Mouse (Mus musculus): ENCODE measurements around the gene Rad51. TPM values are rescaled to one million over a fixed set of nuclear protein-coding genes. Genes with fewer than 3 reads are reported as not detected.

Rad51 gene
- polyA plus RNA-seq, 1 experiment from 2014 or later: 38.4 TPM

GRCm38 (mm10) chr2:119147160-119147678 lies 34.6 kb downstream of the Rad51 start:
- Histone ChIP-seq H3K4me1 (replicated peaks) (peaks cover 16% of the 10 kb centered on the region), H3K27ac (no peak overlapping the region), H3K4me2 (no peak overlapping the region), H3K4me3 (replicated peaks) (no peak overlapping the region), H3K9ac (no peak overlapping the region), H3K27me3 (no peaks in the 10 kb centered on the region), H3K9me3 (replicated peaks) (no peaks in the 10 kb centered on the region), H3K36me3 (peaks cover 99% of the 10 kb centered on the region)
- WGBS (ENCODE audit: insufficient replicate concordance): 88% methylated on average over 22 of the region's 22 CpGs
- no peak for DNase-seq
- ATAC-seq (ENCODE audit: low read depth): no peak

GRCm38 (mm10) chr2:119147775-119148174 lies 35.2 kb downstream of the Rad51 start:
- Histone ChIP-seq H3K4me2 (no peak overlapping the region), H3K27ac (no peak overlapping the region), H3K9me3 (replicated peaks) (no peaks in the 10 kb centered on the region), H3K9ac (no peak overlapping the region), H3K36me3 (peaks cover 99% of the 10 kb centered on the region), H3K4me3 (replicated peaks) (no peak overlapping the region), H3K27me3 (no peaks in the 10 kb centered on the region), H3K4me1 (replicated peaks) (peaks cover 22% of the 10 kb centered on the region)
- WGBS (ENCODE audit: insufficient replicate concordance): 92% methylated on average over 8 of the region's 8 CpGs
- no peak for ATAC-seq (ENCODE audit: low read depth)
- DNase-seq: no peak

- H3K4me2 ChIP-seq: no peak overlapping the region
- H3K4me3 ChIP-seq (replicated peaks): no peak overlapping the region
- H3K36me3 ChIP-seq: peaks cover 73% of the 10 kb centered on the region
- peak overlapping the region; percentile 60 for H3K27ac ChIP-seq
- ATAC-seq (ENCODE audit: low read depth): no peak
- no peak overlapping the region for H3K9ac ChIP-seq
- WGBS (ENCODE audit: insufficient replicate concordance): 51% methylated on average over 6 of the region's 6 CpGs
- no peaks in the 10 kb centered on the region for H3K27me3 ChIP-seq
- DNase-seq: no peak
- no peaks in the 10 kb centered on the region for H3K9me3 ChIP-seq (replicated peaks)
- H3K4me1 ChIP-seq (replicated peaks): peaks cover 51% of the 10 kb centered on the region
These were observed 39.7 kb downstream of the Rad51 start for GRCm38 (mm10) chr2:119152255-119152654.

GRCm38 (mm10) chr2:119154683-119155082 lies 42.1 kb downstream of the Rad51 start:
- Histone ChIP-seq H3K4me2 (peak overlapping the region; percentile 88), H3K27me3 (no peaks in the 10 kb centered on the region), H3K36me3 (peaks cover 49% of the 10 kb centered on the region), H3K27ac (peak overlapping the region; percentile 98), H3K9ac (peak overlapping the region; percentile 97), H3K4me3 (replicated peaks) (peak overlapping the region; percentile 100), H3K9me3 (replicated peaks) (no peaks in the 10 kb centered on the region), H3K4me1 (replicated peaks) (peaks cover 52% of the 10 kb centered on the region)
- ATAC-seq (ENCODE audit: low read depth) (peak; percentile 39), DNase-seq (no peak)
- WGBS (ENCODE audit: insufficient replicate concordance): 39% methylated on average over 2 of the region's 2 CpGs

- ATAC-seq (ENCODE audit: low read depth) (peak; percentile 87), DNase-seq (peak; percentile 86)
- H3K4me1 ChIP-seq (replicated peaks): peaks cover 52% of the 10 kb centered on the region
- WGBS (ENCODE audit: insufficient replicate concordance): 16% methylated on average over 9 of the region's 9 CpGs
- H3K9me3 ChIP-seq (replicated peaks): no peaks in the 10 kb centered on the region
- H3K4me3 ChIP-seq (replicated peaks): peak overlapping the region; percentile 100
- peak overlapping the region; percentile 98 for H3K27ac ChIP-seq
- H3K36me3 ChIP-seq: peaks cover 42% of the 10 kb centered on the region
- H3K27me3 ChIP-seq: no peaks in the 10 kb centered on the region
- H3K4me2 ChIP-seq: peak overlapping the region; percentile 88
- peak overlapping the region; percentile 97 for H3K9ac ChIP-seq
These were observed 42.8 kb downstream of the Rad51 start for GRCm38 (mm10) chr2:119155388-119155787.

- 2% methylated on average over 34 of the region's 34 CpGs for WGBS (ENCODE audit: insufficient replicate concordance)
- 0 out of 2 replicates have a peak, but pooled peaks cover under 1% of the 10 kb centered on the region for H3K27me3 ChIP-seq
- peak overlapping the region; percentile 98 for H3K27ac ChIP-seq
- H3K4me3 ChIP-seq (replicated peaks): peak overlapping the region; percentile 100
- DNase-seq (no peak), ATAC-seq (ENCODE audit: low read depth) (peak; percentile 43)
- H3K9me3 ChIP-seq (replicated peaks): no peaks in the 10 kb centered on the region
- peaks cover 52% of the 10 kb centered on the region for H3K4me1 ChIP-seq (replicated peaks)
- peak overlapping the region; percentile 97 for H3K9ac ChIP-seq
- H3K4me2 ChIP-seq: peak overlapping the region; percentile 88
- peaks cover 34% of the 10 kb centered on the region for H3K36me3 ChIP-seq
These were observed 43.6 kb downstream of the Rad51 start for GRCm38 (mm10) chr2:119156081-119156680.

- Histone ChIP-seq H3K27ac (peak within 1 kb of the TSS; percentile 98), H3K4me2 (peak within 1 kb of the TSS; percentile 88), H3K9me3 (replicated peaks) (no peaks in the 10 kb centered on the region), H3K4me1 (replicated peaks) (peaks cover 45% of the 10 kb centered on the region), H3K9ac (peak within 1 kb of the TSS; percentile 97), H3K36me3 (peaks cover 27% of the 10 kb centered on the region), H3K27me3 (0 out of 2 replicates have a peak, but pooled peaks cover 3% of the 10 kb centered on the region), H3K4me3 (replicated peaks) (peak within 1 kb of the TSS; percentile 100)
- ATAC-seq (ENCODE audit: low read depth): peak; percentile 70
- peak; percentile 93 for DNase-seq
- 1% methylated on average over 57 of the region's 57 CpGs for WGBS (ENCODE audit: insufficient replicate concordance)
These were observed 44.3 kb downstream of the Rad51 start, which contains the start of gene Rmdn3 for GRCm38 (mm10) chr2:119156681-119157572. TSS of gene Rmdn3 (minus strand) at chr2:119157034.

GRCm38 (mm10) chr2:119157836-119158235 lies 45.2 kb downstream of the Rad51 start:
- H3K4me3 ChIP-seq (replicated peaks): peak overlapping the region; percentile 100; the same call in 1 of the 2 replicates
- ATAC-seq (ENCODE audit: low read depth): no peak
- 0 out of 2 replicates have a peak, but pooled peaks cover 3% of the 10 kb centered on the region for H3K27me3 ChIP-seq
- H3K4me1 ChIP-seq (replicated peaks): peaks cover 38% of the 10 kb centered on the region
- H3K9ac ChIP-seq: no peak overlapping the region
- peak overlapping the region; percentile 88 for H3K4me2 ChIP-seq
- H3K27ac ChIP-seq: peak overlapping the region; percentile 76; the same call in 1 of the 2 replicates
- no peak for DNase-seq
- H3K9me3 ChIP-seq (replicated peaks): no peaks in the 10 kb centered on the region
- H3K36me3 ChIP-seq: peaks cover 17% of the 10 kb centered on the region

GRCm38 (mm10) chr2:119161247-119161646 lies 48.7 kb downstream of the Rad51 start:
- ATAC-seq (ENCODE audit: low read depth): no peak
- WGBS (ENCODE audit: insufficient replicate concordance): 63% methylated on average over 2 of the region's 2 CpGs
- Histone ChIP-seq H3K36me3 (no peaks in the 10 kb centered on the region), H3K4me3 (replicated peaks) (no peak overlapping the region), H3K27ac (no peak overlapping the region), H3K9ac (no peak overlapping the region), H3K4me2 (no peak overlapping the region), H3K27me3 (peaks cover 26% of the 10 kb centered on the region), H3K9me3 (replicated peaks) (no peaks in the 10 kb centered on the region), H3K4me1 (replicated peaks) (peaks cover 15% of the 10 kb centered on the region)
- no peak for DNase-seq

- DNase-seq (peak; percentile 51), ATAC-seq (ENCODE audit: low read depth) (peak; percentile 57)
- WGBS (ENCODE audit: insufficient replicate concordance): 12% methylated on average over 3 of the region's 3 CpGs
- Histone ChIP-seq H3K9ac (peak overlapping the region; percentile 22; the same call in 1 of the 2 replicates), H3K9me3 (replicated peaks) (no peaks in the 10 kb centered on the region), H3K27me3 (peaks cover 44% of the 10 kb centered on the region), H3K27ac (no peak overlapping the region), H3K4me2 (no peak overlapping the region), H3K4me3 (replicated peaks) (no peak overlapping the region), H3K36me3 (no peaks in the 10 kb centered on the region), H3K4me1 (replicated peaks) (peaks cover 26% of the 10 kb centered on the region)
These were observed 50.5 kb downstream of the Rad51 start for GRCm38 (mm10) chr2:119163135-119163534.

- 82% methylated on average over 4 of the region's 4 CpGs for WGBS (ENCODE audit: insufficient replicate concordance)
- ATAC-seq (ENCODE audit: low read depth): no peak
- Histone ChIP-seq H3K27ac (no peak overlapping the region), H3K36me3 (no peaks in the 10 kb centered on the region), H3K27me3 (peaks cover 52% of the 10 kb centered on the region), H3K4me3 (replicated peaks) (no peak overlapping the region), H3K4me1 (replicated peaks) (peaks cover 26% of the 10 kb centered on the region), H3K9me3 (replicated peaks) (no peaks in the 10 kb centered on the region), H3K4me2 (no peak overlapping the region), H3K9ac (no peak overlapping the region)
- no peak for DNase-seq
These were observed 51.4 kb downstream of the Rad51 start for GRCm38 (mm10) chr2:119163999-119164398.

All from liver, embryonic 13.5 days (tissue).